Mouse (Mus musculus) monocyte, adult 2 months (primary cell): Measurements from ENCODE around the gene Kcna5.

ENCODE experiments used
- DNase-seq, 2 experiments: peaks; one replicate each; pipeline ENCODE4 v3.0.0; 2022; ENCODE audit warnings: low spot score in 2 of 2, low read depth in 1 of 2

Kcna5 gene

GRCm38 (mm10) chr6:126535208-126535910 lies at the start of gene Kcna5:
Kcna5 (minus strand) TSS chr6:126535412.
- no peak for DNase-seq

DNA sequence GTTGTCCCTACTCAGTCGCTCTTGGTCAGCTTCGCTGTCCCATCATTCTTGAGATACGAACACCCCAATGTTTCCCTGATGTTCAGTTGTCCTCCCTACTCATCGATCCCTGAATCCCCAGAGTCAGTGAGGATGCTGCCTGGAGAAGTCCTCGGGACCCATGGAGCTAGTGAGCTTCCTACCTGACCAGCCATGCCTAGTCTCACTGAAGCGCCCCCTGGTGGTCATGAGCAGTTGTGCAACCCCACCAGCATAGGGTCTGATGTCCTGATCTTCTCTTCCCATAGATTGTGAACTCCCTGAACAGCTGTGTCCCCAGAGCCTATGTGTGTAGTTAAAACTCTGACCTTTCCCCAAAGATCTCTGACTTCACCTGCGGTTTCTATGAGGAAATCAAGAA lies 47.9 kb upstream of the Kcna5 start:
- DNase-seq, result no peak

DNA sequence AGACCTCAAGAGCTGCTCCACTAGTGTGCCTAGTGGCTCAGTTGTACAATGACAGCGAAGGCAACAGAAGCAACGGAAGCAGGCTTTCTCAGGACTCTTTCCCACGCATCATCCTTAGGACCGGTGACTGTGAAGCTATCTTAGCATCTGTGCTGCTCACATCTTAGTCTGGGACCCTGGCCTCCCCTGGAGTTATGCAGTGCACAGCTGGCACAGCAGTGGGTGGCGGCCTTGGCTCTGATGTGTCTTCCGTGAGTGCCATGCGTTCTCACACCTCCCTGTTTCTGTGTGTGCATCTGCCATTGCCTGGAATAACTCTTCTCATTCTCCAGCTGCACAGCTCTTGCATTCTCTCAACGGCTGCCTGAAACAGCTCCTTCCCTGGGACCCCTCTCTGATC lies 46.4 kb upstream of the Kcna5 start:
- DNase-seq, result no peak

- no peak for DNase-seq
These were observed 45.4 kb upstream of the Kcna5 start for GRCm38 (mm10) chr6:126580571-126580970.

DNA sequence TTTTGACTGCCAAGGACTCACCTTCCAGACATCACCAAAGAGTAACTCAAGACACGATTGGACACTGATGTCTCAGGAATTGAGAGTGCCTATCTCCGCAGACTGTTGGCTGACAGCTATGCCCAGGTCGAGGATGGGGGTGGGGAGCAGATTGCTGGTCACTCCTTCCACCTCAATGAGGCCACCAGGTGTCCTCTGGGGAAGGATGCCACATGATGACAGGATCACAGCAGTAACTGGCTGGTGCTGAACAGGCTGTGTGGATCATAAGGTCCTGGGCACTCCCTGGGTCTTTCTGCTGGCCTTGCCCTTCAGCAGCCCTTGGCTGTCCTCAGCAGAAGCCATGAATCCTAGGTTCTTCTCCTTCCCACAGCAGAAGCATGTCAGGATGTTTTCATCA lies 42.2 kb upstream of the Kcna5 start:
- no peak for DNase-seq

GRCm38 (mm10) chr6:126576566-126576965 lies 41.4 kb upstream of the Kcna5 start:
- DNase-seq, result no peak

GRCm38 (mm10) chr6:126574778-126575177 lies 39.6 kb upstream of the Kcna5 start:
- no peak for DNase-seq

DNA sequence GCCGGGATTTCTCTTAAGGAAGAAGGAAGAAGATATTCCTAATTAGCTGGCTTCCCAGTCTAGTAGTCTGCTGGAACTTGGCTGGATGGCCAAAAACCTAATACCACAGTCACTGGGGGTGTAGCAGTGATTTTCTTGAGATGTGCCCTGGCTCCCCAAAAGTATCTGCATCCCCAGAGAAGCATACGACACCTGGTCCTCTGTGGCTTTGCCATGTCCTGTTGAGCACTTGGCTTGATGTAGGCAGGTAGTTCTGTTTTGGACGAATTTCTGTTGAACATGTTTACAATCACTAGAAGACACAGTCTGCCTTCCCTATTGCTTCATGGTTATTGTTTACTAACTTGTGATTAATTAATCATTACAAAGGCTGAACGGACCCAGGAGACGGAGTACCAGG lies 37.8 kb upstream of the Kcna5 start:
- no peak for DNase-seq

- DNase-seq, result no peak
These were observed 34.6 kb upstream of the Kcna5 start for GRCm38 (mm10) chr6:126569809-126570208.

DNA sequence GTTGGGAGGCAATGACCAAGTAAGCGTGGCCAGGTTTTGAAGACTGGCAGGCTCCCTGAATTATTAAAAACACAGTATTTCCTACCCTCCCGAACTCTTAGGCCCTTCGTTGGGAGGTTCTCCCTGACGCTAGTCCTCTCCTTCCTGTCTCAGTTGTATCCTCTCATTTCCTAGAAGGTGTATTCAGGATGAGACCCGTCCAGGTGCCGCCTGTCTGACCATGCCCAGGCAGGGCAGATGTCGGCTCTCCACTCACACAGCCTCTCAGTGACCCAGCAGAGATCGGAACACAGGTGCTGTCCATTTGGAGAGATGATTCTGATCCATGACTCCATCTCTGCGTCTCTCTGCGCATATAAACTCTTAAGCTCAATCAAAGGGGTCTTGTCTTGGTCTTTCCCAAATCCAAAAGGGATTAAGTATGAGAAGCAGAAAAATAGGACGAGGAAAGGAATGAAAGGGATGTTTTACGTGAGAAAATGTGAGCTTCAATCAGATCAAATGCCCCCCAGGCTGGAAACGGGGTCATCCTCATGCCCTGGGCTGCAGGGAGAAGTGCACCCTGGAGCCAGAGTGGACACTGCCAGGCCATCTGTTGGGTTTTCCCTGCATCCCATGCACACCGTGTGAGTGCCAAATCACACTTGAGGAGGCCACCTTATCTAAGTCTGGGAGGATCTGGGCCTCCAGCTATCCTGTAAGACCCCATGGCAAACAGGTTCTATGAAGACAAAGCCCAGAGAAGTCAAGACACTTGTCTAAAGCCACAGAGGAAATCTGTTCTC lies 33.0 kb upstream of the Kcna5 start:
- DNase-seq, result no peak

- DNase-seq, result no peak
These were observed 32.1 kb upstream of the Kcna5 start for GRCm38 (mm10) chr6:126567326-126567725.

GRCm38 (mm10) chr6:126564376-126564775 lies 29.2 kb upstream of the Kcna5 start:
- DNase-seq, result no peak

DNA sequence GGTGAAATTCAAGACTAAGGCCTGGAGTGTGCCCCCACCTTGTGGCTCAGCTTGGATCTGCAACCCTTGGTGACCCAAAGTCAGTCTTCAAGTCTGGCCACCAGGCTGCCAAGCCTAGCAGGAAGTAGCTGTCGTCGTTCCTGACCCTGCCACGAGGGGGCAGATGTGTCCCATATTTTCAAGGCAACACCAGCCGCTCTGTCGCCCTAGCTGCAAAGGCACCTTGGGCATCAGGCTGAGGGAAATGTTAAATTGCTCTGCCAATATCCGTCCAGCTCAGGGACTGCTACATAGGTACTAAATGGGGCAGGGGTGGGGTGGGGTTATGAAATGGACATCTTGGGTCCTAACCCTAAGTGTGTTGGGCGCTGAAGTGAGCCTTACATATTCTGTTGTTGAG lies 28.7 kb upstream of the Kcna5 start:
- peak; percentile 5 to 9 for DNase-seq

- no peak for DNase-seq
These were observed 26.5 kb upstream of the Kcna5 start for GRCm38 (mm10) chr6:126561702-126562101.

DNA sequence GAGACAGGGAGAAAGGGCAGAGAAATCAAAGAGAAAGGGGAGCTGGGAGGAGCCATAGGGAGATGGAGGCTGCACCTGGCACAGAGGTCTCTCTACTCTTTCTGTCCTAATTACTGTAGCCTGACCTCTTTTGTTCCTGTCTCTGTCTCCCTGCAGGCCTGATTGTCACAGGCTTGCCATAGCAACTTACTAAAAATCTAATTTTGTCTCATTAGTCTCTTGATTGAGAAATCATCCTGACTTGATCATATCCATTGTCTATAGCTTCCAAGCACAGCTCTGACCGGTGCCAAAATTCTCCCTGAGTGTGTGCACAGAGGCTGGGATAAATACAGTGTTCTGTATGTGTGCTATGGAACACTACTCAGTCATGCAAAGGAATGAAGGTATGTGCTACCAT lies 25.5 kb upstream of the Kcna5 start:
- DNase-seq, result no peak

DNA sequence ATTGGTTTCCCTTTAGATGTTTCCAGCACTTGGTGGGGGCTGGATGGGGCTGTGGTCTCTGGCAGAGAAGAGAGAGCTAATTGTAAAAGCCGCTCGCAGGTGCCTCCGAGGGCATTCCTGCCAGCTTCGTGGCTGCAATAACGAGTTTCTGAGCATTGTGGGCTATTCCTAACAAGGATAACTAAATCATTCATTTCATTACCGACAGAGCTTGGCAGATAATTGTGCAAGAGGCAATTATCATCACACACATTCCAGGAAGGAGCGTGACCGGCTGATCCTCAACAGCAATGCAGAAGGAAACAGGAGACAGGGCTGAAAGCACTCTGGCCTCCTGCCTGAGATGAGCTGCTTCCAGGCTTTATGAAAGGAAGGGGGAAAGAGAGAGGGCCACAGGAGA lies 24.8 kb upstream of the Kcna5 start:
- DNase-seq, result no peak

- no peak for DNase-seq
These were observed 23.1 kb upstream of the Kcna5 start for GRCm38 (mm10) chr6:126558276-126558675.

- no peak for DNase-seq
These were observed 18.6 kb upstream of the Kcna5 start for GRCm38 (mm10) chr6:126553812-126554211.

DNA sequence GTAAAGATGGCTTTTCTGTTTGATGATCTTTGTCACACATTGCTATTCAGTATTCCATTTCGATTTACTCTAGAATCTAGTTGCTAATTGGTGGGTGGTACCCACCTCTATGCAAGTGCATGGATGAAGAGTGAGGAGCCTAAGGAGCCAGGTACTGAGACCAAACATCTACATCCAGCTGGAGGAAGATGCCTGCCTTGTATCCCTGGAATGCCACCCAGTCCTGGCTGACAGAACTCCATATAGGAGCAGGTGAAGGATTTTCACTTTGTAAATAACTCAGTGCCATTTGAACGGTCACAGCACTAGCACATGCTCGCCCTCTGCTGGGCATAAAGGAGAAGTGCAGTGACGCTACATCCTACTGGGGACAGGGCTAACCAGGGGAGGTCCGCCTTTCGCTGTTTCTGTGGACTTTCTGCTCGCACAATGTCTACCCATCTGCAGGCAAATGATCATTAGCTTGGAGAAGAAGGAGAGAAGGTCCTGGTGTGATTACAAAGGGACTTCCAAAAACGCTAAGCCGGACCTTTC lies 16.7 kb upstream of the Kcna5 start:
- DNase-seq, result no peak

DNA sequence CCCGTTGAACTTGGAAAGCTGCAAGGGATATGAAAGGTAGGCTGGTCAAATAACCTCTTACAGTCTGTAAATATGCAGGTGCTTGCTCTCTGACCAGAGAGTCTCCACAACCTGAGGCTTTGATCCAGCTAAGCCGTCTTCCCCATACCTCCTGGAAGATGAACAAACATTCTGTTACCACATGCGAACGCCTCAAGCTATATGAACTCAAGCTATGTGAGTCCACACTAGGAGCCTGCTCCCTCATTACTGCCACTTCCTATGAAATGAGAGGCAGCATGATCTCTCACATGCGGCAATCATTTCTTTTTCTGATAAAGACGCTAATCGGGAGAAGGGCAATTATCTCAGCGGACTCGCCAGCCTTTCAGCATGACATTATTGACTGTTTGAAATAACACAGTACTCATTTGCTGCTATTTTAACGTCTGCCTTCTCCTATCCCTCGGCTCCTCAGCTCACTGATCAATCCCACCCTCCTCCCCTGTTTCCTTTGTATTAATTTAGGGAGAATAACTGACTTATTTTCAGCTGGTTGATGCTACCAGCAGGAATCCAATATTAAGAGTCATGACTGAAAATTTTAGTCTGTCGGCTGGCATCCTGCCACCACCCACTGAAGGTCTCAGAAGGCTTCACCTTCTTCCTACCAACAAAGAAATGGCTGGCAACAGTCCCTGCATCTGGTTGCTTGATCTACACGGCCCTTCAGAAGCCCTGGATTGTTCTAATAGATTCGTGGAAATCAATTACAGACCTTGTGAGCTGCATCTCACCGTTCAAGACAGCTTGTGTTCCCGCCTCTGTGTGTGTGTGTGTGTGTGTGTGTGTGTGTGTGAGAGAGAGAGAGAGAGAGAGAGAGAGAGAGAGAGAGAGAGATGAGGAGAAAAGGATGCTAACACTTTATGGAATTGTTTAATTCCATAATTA lies 9.2 kb upstream of the Kcna5 start:
- DNase-seq, result no peak

DNA sequence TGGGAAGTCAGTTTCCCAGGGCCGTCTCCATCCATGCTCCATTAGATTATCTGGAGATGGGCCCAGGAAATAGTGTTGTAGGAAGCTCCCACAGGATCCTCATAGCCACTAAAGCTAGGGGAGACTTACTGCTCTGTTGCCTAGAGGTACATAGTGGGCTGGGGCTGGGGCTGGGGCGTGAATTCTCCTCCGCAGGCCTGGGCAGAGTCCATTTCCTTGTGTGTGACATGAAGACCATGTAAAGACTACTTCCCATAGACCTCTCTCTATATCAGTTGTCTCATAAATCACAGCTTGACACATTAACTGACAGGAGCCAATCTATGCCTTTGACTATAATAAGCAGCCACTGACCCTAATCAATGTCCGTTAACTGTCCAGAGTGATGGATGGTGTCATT lies 7.5 kb upstream of the Kcna5 start:
- DNase-seq, result no peak
